Mouse (Mus musculus): ENCODE measurements around the gene Slc9a3r2. TPM values are rescaled to one million over a fixed set of nuclear protein-coding genes. Genes with fewer than 3 reads are reported as not detected.

The Slc9a3r2 gene
- polyA plus RNA-seq, 1 experiment from 2014 or later = 341 TPM

DNA sequence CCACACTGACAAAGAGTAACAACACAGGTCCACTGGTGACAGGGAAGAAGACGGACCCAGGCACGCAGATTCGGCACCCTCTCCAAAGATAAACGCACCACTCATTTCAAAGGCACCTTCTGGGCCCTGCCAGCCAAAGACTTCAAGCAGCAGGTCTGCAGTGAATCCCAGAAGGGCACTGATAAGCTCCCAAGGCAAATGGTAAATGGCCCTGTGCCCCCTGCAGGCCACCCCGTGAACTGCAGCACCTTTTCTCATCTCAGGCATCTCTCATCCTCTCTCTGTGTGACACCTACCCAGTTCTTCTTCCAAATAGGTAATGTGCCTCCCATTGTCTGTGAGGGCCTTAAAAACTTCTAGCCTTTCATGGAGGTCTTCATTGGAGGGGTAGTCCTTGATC lies 21.5 kb downstream of the Slc9a3r2 start:
- no peaks in the 10 kb centered on the region for H3K27me3 ChIP-seq (replicated peaks; ENCODE audit: insufficient read depth, low read length)
- peaks cover 34% of the 10 kb centered on the region for H3K36me3 ChIP-seq (ENCODE audit: insufficient read depth, low read length)
- H3K4me2 ChIP-seq (replicated peaks; ENCODE audit: low read depth, low read length) = no peak overlapping the region
- TF ChIP-seq CTCF (IDR thresholded peaks at IDR 0.05) (peak; percentile 97), EP300 (IDR thresholded peaks at IDR 0.05) (no peak)
- H3K9me3 ChIP-seq (ENCODE audit: low read length) = no peaks in the 10 kb centered on the region
- peaks cover 9% of the 10 kb centered on the region; the same call in 1 of the 2 replicates for H3K4me1 ChIP-seq (ENCODE audit: insufficient read depth, low read depth, low read length)
- H3K9ac ChIP-seq (replicated peaks; ENCODE audit: low read depth) = no peak overlapping the region
- ATAC-seq (no peak), DNase-seq (ENCODE audit: low spot score) (peak; percentile 73)
- 27% methylated on average over 5 of the region's 5 CpGs for WGBS
- H3K27ac ChIP-seq (ENCODE audit: low read length) = no peak overlapping the region
- no peak overlapping the region for H3K4me3 ChIP-seq (ENCODE audit: low read depth, low read length)

DNA sequence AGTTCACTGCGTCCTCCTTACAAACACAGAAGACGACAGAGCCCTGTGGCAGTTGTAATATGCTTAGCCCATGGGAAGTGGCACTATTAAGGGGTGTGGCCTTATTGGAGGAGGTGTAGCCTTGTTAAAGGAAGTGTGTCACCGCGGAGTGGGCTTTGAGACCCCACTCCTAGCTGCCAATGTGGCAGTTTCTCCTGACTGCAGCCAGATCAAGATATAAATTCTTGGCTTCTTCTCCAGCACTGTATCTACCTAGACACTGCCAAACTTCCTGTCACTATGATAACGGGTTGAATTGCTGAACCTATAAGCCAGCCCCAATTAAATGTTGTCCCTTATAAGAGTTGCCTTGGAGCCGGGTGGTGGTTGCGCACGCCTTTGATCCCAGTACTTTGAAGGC lies 24.7 kb downstream of the Slc9a3r2 start:
- H3K9ac ChIP-seq (replicated peaks; ENCODE audit: low read depth) = no peak overlapping the region
- H3K4me2 ChIP-seq (replicated peaks; ENCODE audit: low read depth, low read length) = no peak overlapping the region
- no peak overlapping the region for H3K27ac ChIP-seq (ENCODE audit: low read length)
- no peaks in the 10 kb centered on the region for H3K9me3 ChIP-seq (ENCODE audit: low read length)
- DNase-seq (ENCODE audit: low spot score) (no peak), ATAC-seq (no peak)
- TF ChIP-seq CTCF (IDR thresholded peaks at IDR 0.05) (no peak), EP300 (IDR thresholded peaks at IDR 0.05) (no peak)
- H3K27me3 ChIP-seq (replicated peaks; ENCODE audit: insufficient read depth, low read length) = no peaks in the 10 kb centered on the region
- WGBS = 90% methylated on average over 8 of the region's 8 CpGs
- H3K4me3 ChIP-seq (ENCODE audit: low read depth, low read length) = no peak overlapping the region
- H3K36me3 ChIP-seq (ENCODE audit: insufficient read depth, low read length) = peaks cover 54% of the 10 kb centered on the region
- no peaks in the 10 kb centered on the region for H3K4me1 ChIP-seq (ENCODE audit: insufficient read depth, low read depth, low read length)

GRCm38 (mm10) chr17:24617561-24618194 lies 32.4 kb downstream of the Slc9a3r2 start:
- Histone ChIP-seq H3K4me2 (replicated peaks; ENCODE audit: low read depth, low read length) (no peak overlapping the region), H3K27ac (ENCODE audit: low read length) (no peak overlapping the region), H3K4me1 (ENCODE audit: insufficient read depth, low read depth, low read length) (no peaks in the 10 kb centered on the region), H3K36me3 (ENCODE audit: insufficient read depth, low read length) (peaks cover 48% of the 10 kb centered on the region), H3K9me3 (ENCODE audit: low read length) (no peaks in the 10 kb centered on the region), H3K9ac (replicated peaks; ENCODE audit: low read depth) (no peak overlapping the region), H3K27me3 (replicated peaks; ENCODE audit: insufficient read depth, low read length) (no peaks in the 10 kb centered on the region), H3K4me3 (ENCODE audit: low read depth, low read length) (no peak overlapping the region)
- peak; percentile 26 for DNase-seq (ENCODE audit: low spot score)
- WGBS = 77% methylated on average over 14 of the region's 14 CpGs
- ATAC-seq = peak; percentile 47
- TF ChIP-seq CTCF (IDR thresholded peaks at IDR 0.05) = peak; percentile 33; the same call in 1 of the 2 replicates
- no peak for TF ChIP-seq EP300 (IDR thresholded peaks at IDR 0.05)

GRCm38 (mm10) chr17:24610711-24611110 lies 39.4 kb downstream of the Slc9a3r2 start:
- ATAC-seq (no peak), DNase-seq (ENCODE audit: low spot score) (no peak)
- H3K4me3 ChIP-seq (ENCODE audit: low read depth, low read length) = no peak overlapping the region
- H3K9ac ChIP-seq (replicated peaks; ENCODE audit: low read depth) = no peak overlapping the region
- no peaks in the 10 kb centered on the region for H3K27me3 ChIP-seq (replicated peaks; ENCODE audit: insufficient read depth, low read length)
- H3K36me3 ChIP-seq (ENCODE audit: insufficient read depth, low read length) = peaks cover 27% of the 10 kb centered on the region; the same call in 1 of the 2 replicates
- H3K4me2 ChIP-seq (replicated peaks; ENCODE audit: low read depth, low read length) = no peak overlapping the region
- no peaks in the 10 kb centered on the region for H3K9me3 ChIP-seq (ENCODE audit: low read length)
- no peak overlapping the region for H3K27ac ChIP-seq (ENCODE audit: low read length)
- TF ChIP-seq EP300 (IDR thresholded peaks at IDR 0.05) (no peak), CTCF (IDR thresholded peaks at IDR 0.05) (no peak)
- WGBS = 65% methylated on average over 2 of the region's 2 CpGs
- no peaks in the 10 kb centered on the region for H3K4me1 ChIP-seq (ENCODE audit: insufficient read depth, low read depth, low read length)

DNA sequence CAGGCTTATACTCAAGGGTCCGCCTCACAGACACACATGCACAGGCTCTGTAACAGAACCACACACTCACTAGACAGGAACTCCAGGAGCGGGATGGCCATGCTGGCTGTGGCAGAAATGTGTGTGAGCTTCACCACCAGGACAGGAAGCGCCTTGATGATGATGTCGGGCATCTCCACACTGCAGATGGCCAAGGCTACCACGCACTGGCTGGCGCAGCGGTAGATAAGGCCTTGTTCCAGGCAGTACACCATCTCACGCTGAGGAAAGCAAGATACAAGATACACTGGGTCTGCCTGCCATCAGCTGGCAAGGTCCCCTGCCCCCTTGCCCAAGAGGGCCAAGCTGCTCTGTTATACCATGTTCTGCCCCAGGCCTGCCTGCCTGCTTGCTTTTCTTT lies 41.3 kb downstream of the Slc9a3r2 start:
- Histone ChIP-seq H3K4me2 (replicated peaks; ENCODE audit: low read depth, low read length) (no peak overlapping the region), H3K27me3 (replicated peaks; ENCODE audit: insufficient read depth, low read length) (no peaks in the 10 kb centered on the region), H3K27ac (ENCODE audit: low read length) (no peak overlapping the region), H3K36me3 (ENCODE audit: insufficient read depth, low read length) (peaks cover 23% of the 10 kb centered on the region; the same call in 1 of the 2 replicates), H3K9me3 (ENCODE audit: low read length) (no peaks in the 10 kb centered on the region), H3K4me3 (ENCODE audit: low read depth, low read length) (no peak overlapping the region), H3K4me1 (ENCODE audit: insufficient read depth, low read depth, low read length) (no peaks in the 10 kb centered on the region), H3K9ac (replicated peaks; ENCODE audit: low read depth) (no peak overlapping the region)
- no peak for TF ChIP-seq CTCF (IDR thresholded peaks at IDR 0.05)
- TF ChIP-seq EP300 (IDR thresholded peaks at IDR 0.05) = no peak
- DNase-seq (ENCODE audit: low spot score) (no peak), ATAC-seq (no peak)
- whole genome bisulfite sequencing = 94% methylated on average over 8 of the region's 8 CpGs

- no peak overlapping the region for H3K4me3 ChIP-seq (ENCODE audit: low read depth, low read length)
- no peak for ATAC-seq
- H3K9ac ChIP-seq (replicated peaks; ENCODE audit: low read depth) = no peak overlapping the region
- no peak overlapping the region for H3K4me2 ChIP-seq (replicated peaks; ENCODE audit: low read depth, low read length)
- peaks cover 19% of the 10 kb centered on the region; the same call in 1 of the 2 replicates for H3K36me3 ChIP-seq (ENCODE audit: insufficient read depth, low read length)
- WGBS = 87% methylated on average over 4 of the region's 4 CpGs
- H3K9me3 ChIP-seq (ENCODE audit: low read length) = no peaks in the 10 kb centered on the region
- no peaks in the 10 kb centered on the region for H3K4me1 ChIP-seq (ENCODE audit: insufficient read depth, low read depth, low read length)
- no peak for DNase-seq (ENCODE audit: low spot score)
- H3K27me3 ChIP-seq (replicated peaks; ENCODE audit: insufficient read depth, low read length) = no peaks in the 10 kb centered on the region
- no peak overlapping the region for H3K27ac ChIP-seq (ENCODE audit: low read length)
- TF ChIP-seq CTCF (IDR thresholded peaks at IDR 0.05) (no peak), EP300 (IDR thresholded peaks at IDR 0.05) (no peak)
Measured at GRCm38 (mm10) chr17:24608370-24608769, 41.8 kb downstream of the Slc9a3r2 start.
